In genomic region chr13:100843944-100844343, GRCm38 (mm10) we compare ENCODE assay signal across 12 mouse cellular contexts. TPM values are rescaled to one million over a fixed set of nuclear protein-coding genes. Genes with fewer than 3 reads are reported as not detected.
A peak's percentile ranks its signal among the peaks of the same experiment; 100 is the strongest.
DNase-seq lines count a peak whose midpoint lies in the region; ATAC-seq and TF ChIP-seq lines count a peak whose summit lies in the region.
"Had no signal": no experiment of that assay in that cellular context is flagged by ENCODE, and none has a peak within 500 bp of the region (broad histone marks: within the 10 kb centered on the region; RNA-seq: fewer than 3 reads in every experiment).

No protein-coding gene starts in this region.

- peak; percentile 41 for TF ChIP-seq CTCF in heart, postnatal 0 days (IDR thresholded peaks at IDR 0.05; ENCODE audit: low read depth)
- TF ChIP-seq CTCF in liver, adult 2 months (IDR thresholded peaks at IDR 0.05; ENCODE audit: low read depth, low read length), result peak; percentile 84

- no peak for TF ChIP-seq POLR2A in liver, adult 2 months (IDR thresholded peaks at IDR 0.05; ENCODE audit: extremely low read depth, insufficient read depth, low read length)

- 71% methylated on average over 2 of the region's 2 CpGs for WGBS in heart, postnatal 0 days
- 83% methylated on average over 2 of the region's 2 CpGs for WGBS in heart, embryonic 11.5 days (ENCODE audit: insufficient replicate concordance)
- WGBS in liver, adult 2 months, result 50% methylated on average over 2 of the region's 2 CpGs

- DNase-seq in heart, postnatal 0 days (ENCODE audit: low spot score), result no peak
- DNase-seq in B cell, adult 2 months, result peak; percentile 31 to 39
- peak; percentile 23 for DNase-seq in NIH3T3 (ENCODE audit: low read depth)
- peak; percentile 72 for DNase-seq in liver, adult 2 months (ENCODE audit: extremely low read depth, low read depth, low spot score)
- DNase-seq in ovary, postnatal 14 days (ENCODE audit: low spot score), result no peak
- DNase-seq in cerebellum, adult 18-20 months, result no peak
- no peak for DNase-seq in right cerebral cortex, postnatal 14 days
- DNase-seq: spleen, adult 18-20 months had no signal

- no peak for ATAC-seq in heart, postnatal 0 days (ENCODE audit: insufficient read depth, low read depth)
- ATAC-seq in heart, embryonic 11.5 days (replicated peaks; ENCODE audit: insufficient number of reproducible peaks, low FRiP score, low TSS enrichment), result no peak

- no peaks in the 10 kb centered on the region for H3K36me3 ChIP-seq in heart, postnatal 0 days (replicated peaks; ENCODE audit: control insufficient read depth, insufficient read depth, low read length)
- H3K36me3 ChIP-seq in heart, embryonic 11.5 days (ENCODE audit: control insufficient read depth, insufficient read depth, low read length), result no peaks in the 10 kb centered on the region
- H3K36me3 ChIP-seq in liver, adult 2 months (ENCODE audit: control insufficient read depth, insufficient read depth, low read length), result no peaks in the 10 kb centered on the region
- H3K36me3 ChIP-seq: embryonic facial prominence, embryonic 15.5 days; heart, embryonic 15.5 days; midbrain, embryonic 12.5 days had no signal

- no peak overlapping the region for H3K4me2 ChIP-seq in heart, postnatal 0 days (ENCODE audit: low read depth, low read length)
- no peak overlapping the region for H3K4me2 ChIP-seq in heart, embryonic 11.5 days
- H3K4me2 ChIP-seq: embryonic facial prominence, embryonic 15.5 days; heart, embryonic 15.5 days; midbrain, embryonic 12.5 days had no signal

- H3K27ac ChIP-seq in heart, postnatal 0 days (ENCODE audit: low read depth), result no peak overlapping the region
- H3K27ac ChIP-seq in heart, embryonic 11.5 days (ENCODE audit: low read depth, low read length), result no peak overlapping the region
- peak overlapping the region; percentile 52; the same call in 1 of the 2 replicates for H3K27ac ChIP-seq in liver, adult 2 months (replicated peaks; ENCODE audit: insufficient read depth, low read depth, low read length)
- H3K27ac ChIP-seq: embryonic facial prominence, embryonic 15.5 days; heart, embryonic 15.5 days; midbrain, embryonic 12.5 days had no signal

- no peak overlapping the region for H3K9ac ChIP-seq in heart, postnatal 0 days (replicated peaks; ENCODE audit: low read depth, low read length)
- H3K9ac ChIP-seq in heart, embryonic 11.5 days (ENCODE audit: low read depth, low read length), result no peak overlapping the region
- H3K9ac ChIP-seq in liver, adult 2 months (ENCODE audit: low read depth, low read length), result no peak overlapping the region
- H3K9ac ChIP-seq: embryonic facial prominence, embryonic 15.5 days; heart, embryonic 15.5 days; midbrain, embryonic 12.5 days had no signal

- no peaks in the 10 kb centered on the region for H3K27me3 ChIP-seq in heart, postnatal 0 days (ENCODE audit: control insufficient read depth, insufficient read depth, low read length)
- no peaks in the 10 kb centered on the region for H3K27me3 ChIP-seq in heart, embryonic 11.5 days (ENCODE audit: control insufficient read depth, insufficient read depth, low read length)
- H3K27me3 ChIP-seq in liver, adult 2 months (ENCODE audit: control insufficient read depth, insufficient read depth, low read length), result no peaks in the 10 kb centered on the region
- H3K27me3 ChIP-seq: embryonic facial prominence, embryonic 15.5 days; heart, embryonic 15.5 days; midbrain, embryonic 12.5 days had no signal

- H3K9me3 ChIP-seq in heart, postnatal 0 days (replicated peaks; ENCODE audit: control insufficient read depth, low read length), result peaks cover 7% of the 10 kb centered on the region; the same call in 1 of the 2 replicates
- no peaks in the 10 kb centered on the region; the same call in 1 of the 2 replicates for H3K9me3 ChIP-seq in heart, embryonic 11.5 days (replicated peaks; ENCODE audit: control insufficient read depth, low read length)
- H3K9me3 ChIP-seq: heart, embryonic 15.5 days; midbrain, embryonic 12.5 days had no signal

- peaks cover 4% of the 10 kb centered on the region; the same call in 1 of the 2 replicates for H3K4me1 ChIP-seq in heart, postnatal 0 days (ENCODE audit: control insufficient read depth, insufficient read depth)
- H3K4me1 ChIP-seq in heart, embryonic 11.5 days (ENCODE audit: control insufficient read depth, insufficient read depth, low read length), result no peaks in the 10 kb centered on the region
- peaks cover 5% of the 10 kb centered on the region for H3K4me1 ChIP-seq in liver, adult 2 months (ENCODE audit: control insufficient read depth, insufficient read depth, low read length)
- H3K4me1 ChIP-seq: heart, embryonic 15.5 days had no signal

- H3K79me2 ChIP-seq in liver, adult 2 months (ENCODE audit: control insufficient read depth, insufficient read depth, low read length), result no peaks in the 10 kb centered on the region

- TF ChIP-seq EP300 in heart, postnatal 0 days (IDR thresholded peaks at IDR 0.05; ENCODE audit: low read depth), result no peak

- no peak overlapping the region for H3K4me3 ChIP-seq in heart, postnatal 0 days (ENCODE audit: low read depth, low read length)
- H3K4me3 ChIP-seq in heart, embryonic 11.5 days (ENCODE audit: low read depth, low read length), result no peak overlapping the region
- no peak overlapping the region for H3K4me3 ChIP-seq in liver, adult 2 months (ENCODE audit: insufficient read depth, low read depth, low read length)
- H3K4me3 ChIP-seq: embryonic facial prominence, embryonic 15.5 days; heart, embryonic 15.5 days; midbrain, embryonic 12.5 days had no signal

RNA-seq across cellular contexts. Expression of gene Slc30a5, which starts 10.7 kb away (rescaled TPM):
- 41.1 and 46.0 TPM in 2 replicates for total RNA-seq in heart, postnatal 0 days (2014; rRNA removed; ENCODE audit: low replicate concordance)
- 21.1 and 23.7 TPM in 2 replicates for polyA plus RNA-seq in heart, postnatal 0 days (2015; fragmentation: Nextera tagmentation; extraction: Ambion mirVana)
- polyA plus RNA-seq in heart, embryonic 11.5 days (2014; fragmentation: Nextera tagmentation; extraction: Ambion mirVana), result 37.7 and 42.3 TPM in 2 replicates
- 36.0 and 38.1 TPM in 2 replicates for total RNA-seq in liver, adult 2 months (2014; rRNA removed)
- 14.5 and 15.6 TPM in 2 replicates for polyA plus RNA-seq in liver, adult 2 months (2012; rRNA removed)

RNA-seq across cellular contexts. Expression of gene Ccnb1, which starts 57.6 kb away (rescaled TPM):
- total RNA-seq in heart, postnatal 0 days (2014; rRNA removed; ENCODE audit: low replicate concordance), result 88.5 and 95.0 TPM in 2 replicates
- 48.9 and 56.9 TPM in 2 replicates for polyA plus RNA-seq in heart, postnatal 0 days (2015; fragmentation: Nextera tagmentation; extraction: Ambion mirVana)
- polyA plus RNA-seq in heart, embryonic 11.5 days (2014; fragmentation: Nextera tagmentation; extraction: Ambion mirVana), result 239 and 248 TPM in 2 replicates
- total RNA-seq in liver, adult 2 months (2014; rRNA removed), result 0.37 and 2.2 TPM in 2 replicates
- 0.16 and 0.26 TPM in 2 replicates for polyA plus RNA-seq in liver, adult 2 months (2012; rRNA removed)

Comparison
In these comparisons a context has a peak if more than half of its experiments do, and no peak if none do; other contexts are left out.
1. DNase-seq: peak in B cell, adult 2 months (2 of 2), NIH3T3 (single experiment) and liver, adult 2 months (single experiment); none in heart, postnatal 0 days (single experiment), ovary, postnatal 14 days (single experiment), cerebellum, adult 18-20 months (0 of 2) and right cerebral cortex, postnatal 14 days (single experiment).
2. RNA of gene Ccnb1, which starts 57.6 kb away (polyA plus RNA-seq): 239 to 248 TPM in heart, embryonic 11.5 days and 48.9 to 56.9 TPM in heart, postnatal 0 days; 0.16 to 0.26 TPM in liver, adult 2 months; every median in the first group is over 10 times any median in the second.